Mouse (Mus musculus) cerebellum, adult 2 months (tissue): ENCODE results near the gene Dio2.

ENCODE experiments used
- CTCF ChIP-seq: fragments of 200-500 bp; IDR thresholded peaks from 2 replicates; pipeline ENCODE4 v1.5.1; 2011; ENCODE audit warnings: low read depth, mild to moderate bottlenecking, control low read depth, low read length, moderate library complexity, borderline replicate concordance; ENCODE audit not compliant: insufficient read depth
- POLR2A ChIP-seq: fragments of 200-500 bp; IDR thresholded peaks from 2 replicates; pipeline ENCODE4 v1.6.1; 2011; ENCODE audit warnings: low read length, control low read depth, borderline replicate concordance; ENCODE audit not compliant: insufficient read depth

GRCm38 (mm10) chr12:90725107-90725506 is 13.1 kb downstream of the Dio2 start:
- TF ChIP-seq CTCF (no peak), POLR2A (no peak)
